Mouse (Mus musculus) liver (tissue): ENCODE data around the gene Rapgef2.
A peak's percentile ranks its signal among the peaks of the same experiment; 100 is the strongest.
"Not testable (repeated sequence)": the region's sequence is repeated elsewhere in the genome, so short reads cannot be mapped to it uniquely, and the experiment has no call there.

ENCODE experiments used
- DNase-seq: peaks from one replicate; pipeline ENCODE4 v3.0.0-alpha.2; 2020; ENCODE audit warnings: mixed read lengths

Gene Rapgef2

DNA sequence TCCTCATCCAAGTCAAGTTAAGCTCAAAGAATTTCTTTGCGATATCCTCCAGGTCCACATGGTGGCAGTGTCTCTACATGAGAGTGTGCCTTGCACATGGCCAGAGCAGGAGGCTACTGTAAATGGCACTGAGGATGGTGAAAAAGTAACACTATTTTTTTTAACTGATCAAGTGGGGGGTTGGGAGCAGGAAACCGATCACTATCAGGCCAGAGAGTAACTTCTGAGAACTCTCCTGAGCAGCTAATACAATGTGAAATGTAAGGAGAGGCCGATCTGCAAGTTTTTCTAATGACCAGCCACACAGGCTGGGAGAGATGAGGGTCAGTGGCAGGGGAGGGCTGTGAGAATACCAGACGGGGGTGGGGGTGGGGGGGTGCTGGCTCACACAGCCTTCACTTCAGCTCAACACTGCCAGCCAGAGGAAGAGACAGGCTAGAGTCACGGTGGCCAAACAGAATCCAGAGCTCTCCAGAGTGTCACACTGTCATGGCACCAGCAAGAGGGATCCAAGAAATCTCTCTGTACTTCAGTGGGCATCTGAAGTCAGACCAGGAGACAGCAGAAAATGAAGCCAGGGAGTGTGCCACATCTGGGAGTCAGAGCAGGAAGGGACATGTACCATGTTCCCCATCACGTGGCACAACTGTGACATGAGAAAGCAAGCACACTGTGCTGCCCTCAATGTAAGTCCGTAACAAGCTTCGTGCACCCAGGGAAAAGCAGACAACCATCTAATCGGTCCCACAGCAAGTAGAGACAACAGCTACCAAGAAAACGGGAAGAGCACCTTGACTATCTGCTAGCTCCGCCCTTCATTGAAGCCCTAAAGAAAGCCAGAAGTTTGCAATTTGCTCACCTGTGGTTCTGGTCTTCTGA is 83.8 kb downstream of the Rapgef2 start:
- peak; percentile 52 for DNase-seq

DNA sequence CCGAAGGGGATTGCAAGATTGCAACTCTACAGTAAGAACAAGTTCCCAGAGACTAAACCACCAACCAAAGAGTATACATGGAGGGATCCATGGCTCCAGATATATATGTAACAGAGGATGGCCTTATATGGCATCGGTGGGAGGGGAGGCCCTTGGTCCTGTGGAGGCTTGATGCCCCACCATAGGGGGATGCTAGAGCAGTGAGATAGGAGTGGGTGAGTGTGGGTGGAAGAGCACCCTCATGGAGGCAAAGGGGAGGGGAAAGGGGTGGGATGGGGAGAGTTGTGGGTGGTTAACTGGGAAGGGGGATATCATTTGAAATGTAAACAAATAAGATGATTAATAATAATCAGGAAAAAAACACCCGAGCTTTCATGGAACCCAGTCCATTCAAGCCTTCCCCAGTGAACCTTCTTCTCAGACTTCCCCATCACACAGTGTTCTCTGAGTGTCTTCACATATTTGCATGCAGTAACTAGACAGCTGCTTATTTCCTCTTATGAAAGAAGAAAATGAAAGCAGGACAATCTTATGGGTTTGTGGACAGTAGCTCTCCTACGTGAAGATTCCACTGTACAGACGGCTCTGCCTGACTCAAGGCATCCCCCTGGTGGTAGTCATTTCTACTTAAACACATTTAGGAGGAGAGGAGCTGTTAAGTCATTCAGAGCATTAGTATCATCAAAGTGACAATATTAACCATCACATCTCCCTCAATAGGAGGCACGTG is 89.4 kb downstream of the Rapgef2 start:
- DNase-seq, result peak; percentile 34

DNA sequence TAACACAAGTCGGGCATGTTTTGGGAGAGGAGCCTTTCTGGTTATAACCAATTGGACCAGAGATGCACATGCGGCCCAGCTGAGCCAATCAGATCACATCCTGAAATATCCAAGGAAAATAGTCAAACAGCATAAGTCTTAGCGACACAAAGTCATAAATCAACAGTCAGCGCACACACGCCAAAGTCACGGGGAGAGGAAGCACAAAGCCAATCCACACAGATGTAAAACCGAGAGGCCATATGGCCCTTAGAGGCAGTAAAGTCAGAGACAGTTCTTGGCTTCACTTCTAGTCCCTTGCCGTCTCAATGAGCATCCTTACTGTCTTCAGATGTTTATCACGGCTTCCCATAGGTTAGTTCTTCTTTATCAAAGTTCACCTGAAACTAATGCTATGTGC is 91.0 kb downstream of the Rapgef2 start:
- DNase-seq, result no peak

GRCm38 (mm10) chr3:79194111-79194793 is 92.1 kb downstream of the Rapgef2 start:
- DNase-seq, result no peak

DNA sequence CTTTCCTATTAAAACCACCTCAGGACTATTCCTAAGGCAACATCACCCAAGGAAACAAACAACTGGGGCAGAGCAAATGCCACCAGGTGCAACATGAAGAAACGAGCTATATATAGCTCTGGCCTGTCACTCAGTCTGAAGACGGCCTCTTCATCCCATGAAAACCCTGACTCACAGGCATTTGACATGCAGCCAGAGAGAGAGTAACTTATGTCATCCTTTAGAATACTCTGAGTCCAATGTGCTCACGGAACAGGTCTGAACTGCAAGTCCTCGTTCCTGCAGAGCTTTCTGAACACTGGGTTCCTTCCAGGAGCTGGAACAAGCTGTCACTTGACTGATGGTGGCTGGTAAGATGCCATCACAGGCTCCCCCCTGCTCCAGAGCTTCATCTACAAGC is 93.3 kb downstream of the Rapgef2 start:
- DNase-seq, result no peak

- DNase-seq, result no peak
Observed at GRCm38 (mm10) chr3:79191981-79192380, 94.3 kb downstream of the Rapgef2 start.

DNA sequence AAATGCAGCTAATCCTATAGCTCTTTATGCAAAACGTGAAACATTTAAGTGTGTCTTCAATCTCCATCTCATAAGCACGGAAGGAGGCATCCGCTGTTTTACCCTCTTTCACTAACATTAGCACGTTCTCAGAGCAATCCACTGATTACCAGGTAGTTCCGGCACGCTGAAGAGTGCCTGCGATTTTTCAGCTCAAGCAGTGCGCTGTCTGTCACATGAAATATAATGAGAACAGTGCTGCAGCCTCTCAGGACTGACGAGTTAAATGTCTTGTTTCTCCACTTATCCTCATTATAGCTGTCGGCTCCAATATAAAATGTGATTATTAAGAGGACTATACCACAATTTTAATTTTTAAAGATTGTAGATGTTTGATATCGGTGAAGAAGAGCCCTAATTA is 94.8 kb downstream of the Rapgef2 start:
- DNase-seq, result no peak

DNA sequence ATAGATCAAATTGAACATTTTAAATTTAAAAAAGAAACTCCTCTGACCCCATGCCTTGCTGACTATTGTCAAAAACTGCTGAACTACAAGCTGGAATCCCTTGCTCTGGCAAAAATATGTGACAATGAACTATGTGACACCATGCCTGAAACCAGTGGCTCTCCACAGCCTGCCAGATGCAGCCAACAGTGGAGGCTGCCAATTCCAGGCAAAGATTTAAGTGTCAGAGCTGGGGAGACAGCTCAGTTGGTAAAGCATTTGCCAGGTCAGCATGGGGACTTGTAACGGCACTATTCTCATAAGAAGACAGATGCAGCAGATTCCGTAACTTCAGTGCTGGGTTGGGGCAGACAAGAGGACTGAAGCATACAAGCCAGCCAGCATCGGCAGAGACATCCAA is 95.9 kb downstream of the Rapgef2 start:
- no peak for DNase-seq

DNA sequence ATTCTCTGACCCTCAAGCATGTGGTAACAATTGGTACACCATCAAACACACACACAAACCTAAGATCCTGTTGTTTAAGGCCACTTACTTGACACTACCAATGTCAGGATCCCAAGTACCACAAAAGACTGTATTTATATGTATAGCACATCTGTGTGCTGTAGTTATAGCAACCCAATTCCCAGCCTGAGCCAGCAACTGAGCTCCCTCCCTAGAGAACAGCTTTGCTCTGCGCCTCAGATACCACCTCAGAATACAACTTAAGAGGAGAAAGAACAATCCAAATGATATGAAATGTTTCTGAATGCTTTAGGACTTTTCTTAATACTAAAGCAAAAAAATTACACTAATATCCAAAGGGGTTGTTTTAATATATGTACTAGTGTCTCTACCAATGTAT is 98.4 kb downstream of the Rapgef2 start:
- DNase-seq, result no peak

GRCm38 (mm10) chr3:79182290-79182689 is 104.0 kb downstream of the Rapgef2 start:
- DNase-seq, result no peak

GRCm38 (mm10) chr3:79181248-79181991 is 104.9 kb downstream of the Rapgef2 start:
- peak; percentile 29 for DNase-seq

GRCm38 (mm10) chr3:79180086-79180485 is 106.2 kb downstream of the Rapgef2 start:
- no peak for DNase-seq

GRCm38 (mm10) chr3:79179499-79180053 is 106.7 kb downstream of the Rapgef2 start:
- no peak for DNase-seq

GRCm38 (mm10) chr3:79178708-79179107 is 107.6 kb downstream of the Rapgef2 start:
- DNase-seq, result no peak

DNA sequence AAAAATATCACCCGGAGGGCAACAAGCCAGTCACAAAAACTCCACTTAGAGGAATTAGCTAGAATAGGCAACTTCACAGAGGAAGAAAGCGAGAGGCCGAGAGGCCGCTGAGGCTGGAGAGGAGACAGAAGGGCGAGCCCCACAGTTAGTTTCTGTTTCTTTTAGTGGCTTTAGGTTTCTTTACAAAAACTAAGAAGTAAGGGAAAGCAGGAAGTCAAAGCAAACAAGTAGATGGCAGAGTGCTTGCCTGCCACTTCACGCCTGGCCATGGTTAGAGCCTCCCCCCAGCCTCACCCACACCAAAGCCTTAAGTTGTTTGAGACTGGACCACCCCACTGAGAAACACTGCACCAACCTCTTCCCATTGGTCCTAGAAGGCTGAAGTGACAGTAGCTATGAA is 108.2 kb downstream of the Rapgef2 start:
- no peak for DNase-seq

DNA sequence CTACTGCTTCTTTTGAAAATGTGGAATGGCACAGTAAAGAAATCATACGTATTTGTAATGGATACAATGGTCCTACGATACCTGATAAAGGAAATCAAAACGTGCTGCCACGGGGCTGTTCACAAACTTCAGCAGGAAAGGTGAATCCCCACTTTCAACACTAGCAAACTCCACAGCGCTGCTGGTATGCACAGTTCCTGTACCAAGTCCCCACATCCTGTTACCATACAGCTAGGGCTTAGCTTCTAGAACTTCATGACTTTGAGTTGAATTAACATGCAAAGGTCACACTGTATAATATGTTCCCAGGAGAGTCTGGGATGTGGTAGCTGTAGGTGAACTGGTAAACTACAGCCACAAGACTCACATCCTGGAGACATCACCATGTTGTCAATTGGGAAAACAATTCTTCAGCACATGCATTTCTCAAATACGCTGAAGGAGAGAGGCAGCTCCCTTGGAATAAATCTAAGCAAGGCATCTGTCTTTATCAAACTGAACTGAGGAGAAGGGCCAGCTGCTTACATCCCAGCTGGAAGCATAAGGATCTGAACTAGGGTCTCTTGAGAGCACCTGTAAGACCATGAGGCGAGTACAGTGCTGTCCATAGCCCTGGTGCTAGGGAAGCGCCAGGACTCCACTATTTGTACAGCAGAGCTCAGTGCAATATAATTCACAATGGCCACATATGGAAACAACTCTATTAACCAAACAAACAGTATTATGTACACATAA is 109.0 kb downstream of the Rapgef2 start:
- DNase-seq, result no peak

DNA sequence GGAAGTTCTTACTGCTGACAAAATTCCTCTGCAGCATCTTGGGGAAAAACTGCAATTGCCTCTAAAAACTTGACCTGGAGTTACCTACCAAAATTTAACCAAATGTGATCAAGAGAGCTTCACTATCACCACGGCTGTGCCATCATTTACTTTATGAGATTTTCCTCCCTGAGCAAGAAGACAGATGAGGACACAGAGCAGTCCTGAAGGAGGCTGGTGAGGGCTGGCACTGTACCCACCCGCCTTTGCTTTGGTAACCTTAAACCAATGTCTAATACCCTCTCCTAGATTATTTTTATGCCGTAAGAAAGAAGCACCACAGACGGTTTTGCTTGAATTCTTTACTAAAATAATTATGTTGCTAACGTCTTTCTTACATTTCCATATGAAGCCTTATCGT is 112.1 kb downstream of the Rapgef2 start:
- no peak for DNase-seq

DNA sequence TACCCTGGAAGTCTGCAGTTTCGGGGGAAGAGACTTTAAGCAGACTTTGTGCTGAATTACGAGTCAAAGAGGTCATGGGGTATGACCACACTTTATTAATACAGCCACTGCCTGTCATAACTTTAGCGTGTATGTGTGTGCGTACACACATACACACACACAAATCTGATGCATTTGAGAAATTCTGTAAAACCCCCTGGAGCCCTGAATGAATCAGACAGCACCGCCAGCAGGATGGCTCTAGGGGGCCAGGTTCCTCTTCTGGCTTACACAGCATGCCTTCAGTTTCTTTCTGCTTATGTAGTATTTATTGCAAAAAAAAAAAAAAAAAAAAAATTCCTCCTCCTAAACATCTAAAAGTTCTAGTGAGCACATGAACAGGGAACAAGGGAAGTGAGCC is 113.0 kb downstream of the Rapgef2 start:
- no peak for DNase-seq

- DNase-seq, result not testable (repeated sequence)
Observed at GRCm38 (mm10) chr3:79171146-79171545, 115.2 kb downstream of the Rapgef2 start.

DNA sequence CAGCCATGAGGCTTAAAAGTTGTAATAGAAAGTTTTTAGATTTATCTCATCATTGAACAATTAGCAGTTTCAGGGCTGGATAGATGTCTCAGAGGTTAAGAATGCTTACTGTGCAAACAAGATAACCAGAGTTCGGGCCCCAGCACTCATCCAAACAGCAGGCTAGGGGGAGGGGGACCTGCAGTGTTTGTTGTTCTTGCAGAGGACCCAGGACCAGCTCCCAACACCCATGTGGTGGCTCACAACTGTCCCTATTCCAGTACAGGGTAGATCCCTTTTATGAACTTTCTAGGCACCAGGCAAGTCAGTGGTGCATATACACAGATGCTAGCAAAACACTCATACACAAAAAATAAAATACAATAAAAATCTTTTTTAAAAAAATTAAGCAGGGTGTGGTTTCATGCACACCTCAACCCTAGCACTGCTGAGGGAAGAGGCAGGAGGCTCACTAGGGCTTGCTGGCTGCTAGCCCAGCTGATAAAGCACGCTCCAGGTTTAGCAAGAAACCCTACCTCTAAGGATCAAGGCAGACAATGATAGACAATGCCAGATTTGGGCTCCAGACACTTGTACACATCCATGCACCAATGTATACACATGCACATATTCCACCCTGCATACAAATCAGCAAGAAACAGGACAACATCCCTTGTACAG is 118.0 kb downstream of the Rapgef2 start:
- DNase-seq, result peak; percentile 36

DNA sequence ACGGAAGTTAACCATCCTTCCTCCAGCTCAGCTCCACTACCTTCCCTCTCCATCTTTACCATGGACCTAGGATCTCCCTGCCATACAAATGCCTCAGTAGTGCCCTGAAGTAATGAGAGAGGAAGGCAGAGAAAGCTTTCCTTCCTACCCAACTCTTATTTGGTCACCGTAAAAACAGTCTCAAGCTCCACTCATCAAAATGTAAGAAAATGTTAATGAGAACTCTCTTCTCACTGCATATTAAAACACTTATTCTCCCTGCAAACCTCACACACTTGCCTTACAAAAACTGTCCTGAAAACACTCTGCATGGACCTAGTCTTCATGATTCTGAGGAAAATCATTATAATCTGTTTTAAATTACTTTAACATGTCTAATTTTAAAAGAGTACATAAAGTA is 118.7 kb downstream of the Rapgef2 start:
- no peak for DNase-seq
